Comparison of ENCODE assay signal across 18 mouse cellular contexts in the genomic region with DNA sequence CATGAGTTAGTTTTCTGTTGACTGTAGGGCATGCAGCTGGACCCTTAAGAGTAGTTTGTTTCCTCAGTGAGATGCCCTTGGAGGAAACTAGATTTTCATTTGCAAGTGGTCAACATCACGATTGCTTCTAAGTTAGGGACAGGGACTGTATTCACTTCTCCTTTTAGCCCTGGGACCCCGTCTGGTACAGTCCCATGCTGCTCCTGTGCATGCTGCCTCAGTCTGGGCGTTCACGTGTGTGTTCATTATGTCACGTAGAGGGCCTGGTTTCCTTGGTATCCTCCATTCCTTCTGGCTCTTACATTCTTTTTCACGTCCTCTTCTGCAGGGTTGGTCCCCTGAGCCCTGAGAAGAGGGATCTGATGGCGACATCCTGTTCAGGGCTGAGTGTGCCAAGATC.
"Had no signal": no experiment of that assay in that cellular context is flagged by ENCODE, and none has a peak within 500 bp of the region (broad histone marks: within the 10 kb centered on the region; RNA-seq: fewer than 3 reads in every experiment).

No protein-coding gene starts in this region.

- H3K9me3 ChIP-seq: midbrain, embryonic 10.5 days; midbrain, embryonic 12.5 days; neural tube, embryonic 13.5 days had no signal

- ATAC-seq: midbrain, embryonic 16.5 days had no signal

- H3K27me3 ChIP-seq: midbrain, embryonic 12.5 days; neural tube, embryonic 13.5 days; neural tube, embryonic 15.5 days had no signal

- H3K4me3 ChIP-seq: midbrain, embryonic 10.5 days; midbrain, embryonic 12.5 days; myocyte; neural tube, embryonic 13.5 days; neural tube, embryonic 15.5 days had no signal

- H3K36me3 ChIP-seq: midbrain, embryonic 10.5 days; midbrain, embryonic 12.5 days; neural tube, embryonic 13.5 days; neural tube, embryonic 15.5 days had no signal

- H3K9ac ChIP-seq: lung, embryonic 14.5 days; midbrain, embryonic 12.5 days; neural tube, embryonic 13.5 days; neural tube, embryonic 15.5 days had no signal

- H3K4me1 ChIP-seq: midbrain, embryonic 10.5 days; midbrain, embryonic 12.5 days; neural tube, embryonic 13.5 days; neural tube, embryonic 15.5 days had no signal

- H3K27ac ChIP-seq: midbrain, embryonic 10.5 days; midbrain, embryonic 12.5 days; neural tube, embryonic 13.5 days; neural tube, embryonic 15.5 days had no signal

- H3K4me2 ChIP-seq: lung, embryonic 14.5 days; midbrain, embryonic 12.5 days; neural tube, embryonic 13.5 days; neural tube, embryonic 15.5 days had no signal

- DNase-seq: lung, embryonic 14.5 days; lung, postnatal 10 days; lung, postnatal 4 days; midbrain, embryonic 14.5 days; retina, postnatal 1 day; right cerebral cortex, adult 18-20 months; right cerebral cortex, postnatal 25 days; right cerebral cortex, postnatal 4 days; spleen, adult 18-20 months; thymus, adult 18-20 months; thymus, postnatal 14 days; thymus, postnatal 36 days had no signal
